Mouse (Mus musculus) midbrain, postnatal 0 days (tissue): ENCODE measurements around the gene Cmtm8. TPM values are rescaled to one million over a fixed set of nuclear protein-coding genes. Genes with fewer than 3 reads are reported as not detected.

Experiments used
- ATAC-seq: fragments of 200-750 bp; cut with Nextera tagmentation; 2 replicates; pipeline ENCODE4 v1.8.0; 2017; ENCODE audit warnings: moderate number of reproducible peaks, mild to moderate bottlenecking, moderate TSS enrichment, moderate library complexity; ENCODE audit not compliant: low FRiP score
- DNase-seq: peaks from one replicate; pipeline ENCODE4 v3.0.0-alpha.2; 2015; ENCODE audit warnings: low spot score
- H3K27ac ChIP-seq: fragments of 300-500 bp; sonication (generic); 2 replicates; pipeline ENCODE4 v1.5.1; 2014; ENCODE audit warnings: low read depth, mild to moderate bottlenecking, low read length, mixed read lengths
- H3K27me3 ChIP-seq: fragments of 300-500 bp; sonication (generic); 2 replicates; pipeline ENCODE4 v1.6.1; 2014; ENCODE audit warnings: low read length, control low read depth, mixed read lengths; ENCODE audit not compliant: insufficient read depth
- H3K36me3 ChIP-seq: fragments of 300-500 bp; sonication (generic); 2 replicates; pipeline ENCODE4 v1.6.1; 2014; ENCODE audit warnings: low read length, control low read depth, mixed read lengths; ENCODE audit not compliant: insufficient read depth
- H3K4me1 ChIP-seq: fragments of 300-500 bp; sonication (generic); 2 replicates; pipeline ENCODE4 v1.6.1; 2014; ENCODE audit warnings: mild to moderate bottlenecking, control low read depth, antibody characterized with exemption, low read length, mixed read lengths; ENCODE audit not compliant: insufficient read depth
- H3K4me2 ChIP-seq: fragments of 300-500 bp; sonication (generic); 2 replicates; pipeline ENCODE4 v1.6.1; 2014; ENCODE audit warnings: low read depth, mild to moderate bottlenecking, low read length, mixed read lengths; ENCODE audit not compliant: poor library complexity, severe bottlenecking
- H3K4me3 ChIP-seq: fragments of 300-500 bp; sonication (generic); 2 replicates; pipeline ENCODE4 v1.5.1; 2014; ENCODE audit warnings: low read depth, mild to moderate bottlenecking, low read length, moderate library complexity
- H3K9ac ChIP-seq: fragments of 300-500 bp; sonication (generic); replicated peaks from 2 replicates; pipeline ENCODE4 v1.6.1; 2014; ENCODE audit warnings: mild to moderate bottlenecking, low read length, moderate library complexity, mixed read lengths; ENCODE audit not compliant: poor library complexity, severe bottlenecking
- H3K9me3 ChIP-seq: fragments of 300-500 bp; sonication (generic); 2 replicates; pipeline ENCODE4 v1.6.1; 2016; ENCODE audit warnings: low read length, control low read depth
- CTCF ChIP-seq: IDR thresholded peaks from 2 replicates; pipeline ENCODE4 v1.5.1; 2016; ENCODE audit warnings: antibody characterized with exemption, mild to moderate bottlenecking
- WGBS: fragments of 180-500 bp; shearing (Covaris S2); extraction: QIAGEN DNeasy Blood & Tissue Kit; methylation state at CpG from one replicate; pipeline ENCODE4 v1.1.7; 2014; 5-methylcytosine and 5-hydroxymethylcytosine counted together
- polyA plus RNA-seq: library from polyadenylated mRNA; unstranded; fragments of >200 nt; fragmentation: Nextera tagmentation; extraction: Ambion mirVana; gene quantifications from 2 replicates; pipeline ENCODE4 v1.2.1, GENCODE M21; 2015
- total RNA-seq: library from RNA; depleted of rRNA; stranded (reverse); fragments of >200 nt; gene quantifications from 2 replicates; pipeline ENCODE4 v1.2.3, GENCODE M21; 2014

The Cmtm8 gene
- total and polyA plus RNA-seq, 2 experiments from 2014 or later, result 1.1 to 6.4 TPM

DNA sequence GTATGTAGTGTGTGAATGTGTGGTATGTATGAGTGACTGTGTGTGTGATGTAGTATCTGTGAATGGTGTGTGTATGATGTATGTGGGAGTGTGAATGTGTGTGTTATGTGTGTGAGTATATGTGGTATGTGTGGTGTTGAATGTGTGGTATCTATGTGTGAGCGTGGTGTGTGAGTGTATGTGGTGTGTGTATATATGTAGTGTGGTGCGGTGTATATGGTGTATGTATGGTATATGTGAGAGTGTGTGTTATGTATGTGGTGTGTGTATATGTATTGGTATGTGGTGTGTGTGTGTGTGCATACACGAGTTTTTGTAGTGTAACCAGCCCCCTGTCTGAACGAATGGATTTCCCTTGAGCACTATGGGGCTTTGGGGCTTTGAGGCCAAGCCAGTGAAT lies 41.6 kb upstream of the Cmtm8 start:
- no peaks in the 10 kb centered on the region for H3K36me3 ChIP-seq
- no peak overlapping the region for H3K27ac ChIP-seq
- ATAC-seq (no peak), DNase-seq (no peak)
- H3K4me1 ChIP-seq, result no peaks in the 10 kb centered on the region
- no peak for TF ChIP-seq CTCF
- WGBS, result 78% methylated on average over 4 of the region's 4 CpGs
- H3K9me3 ChIP-seq, result no peaks in the 10 kb centered on the region
- no peaks in the 10 kb centered on the region for H3K27me3 ChIP-seq
- no peak overlapping the region for H3K4me3 ChIP-seq
- H3K4me2 ChIP-seq, result no peak overlapping the region
- no peak overlapping the region for H3K9ac ChIP-seq

DNA sequence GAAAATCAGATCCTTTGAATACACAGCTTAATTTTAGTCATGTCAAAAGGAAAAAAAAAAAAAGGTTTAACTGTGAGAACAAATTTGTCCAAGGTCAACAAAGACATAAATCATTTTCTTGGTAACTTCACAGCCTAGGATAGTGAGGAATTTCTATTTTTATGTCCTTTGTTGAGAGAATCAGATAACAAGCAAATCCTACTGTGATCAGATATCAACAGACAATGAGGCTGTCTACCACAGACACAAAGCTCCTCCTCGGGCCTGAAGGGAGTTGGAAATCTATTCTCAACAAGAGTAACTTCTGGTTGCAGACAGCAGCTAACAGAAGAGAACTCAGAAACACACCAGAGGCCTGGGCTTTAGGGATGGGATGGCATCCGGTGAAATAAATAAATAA lies 38.0 kb upstream of the Cmtm8 start:
- Histone ChIP-seq H3K27me3 (no peaks in the 10 kb centered on the region), H3K4me2 (no peak overlapping the region), H3K27ac (no peak overlapping the region), H3K4me1 (no peaks in the 10 kb centered on the region), H3K36me3 (no peaks in the 10 kb centered on the region), H3K4me3 (no peak overlapping the region), H3K9me3 (no peaks in the 10 kb centered on the region), H3K9ac (no peak overlapping the region)
- DNase-seq (no peak), ATAC-seq (no peak)
- 62% methylated on average over 2 of the region's 2 CpGs for WGBS
- TF ChIP-seq CTCF, result no peak

DNA sequence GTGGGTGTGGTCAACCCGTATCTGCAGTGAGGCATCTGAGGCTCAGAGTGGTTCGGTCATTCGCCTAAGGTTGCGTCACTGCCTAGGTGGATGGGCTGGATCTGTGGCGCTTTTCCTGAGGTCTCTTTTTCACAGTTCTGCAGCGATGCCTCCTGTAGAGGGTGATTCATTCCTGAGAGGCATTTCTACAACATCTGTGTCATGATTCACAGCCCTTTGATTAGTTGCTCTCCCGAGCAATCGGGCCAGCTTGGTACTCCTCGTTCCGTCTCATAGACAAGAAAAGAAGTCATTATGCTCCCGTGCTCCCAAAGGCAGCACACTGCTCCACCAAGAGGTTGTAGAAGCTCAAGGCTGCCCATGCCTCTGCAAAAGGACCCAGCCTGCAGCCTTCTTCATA lies 11.4 kb upstream of the Cmtm8 start:
- ATAC-seq (no peak), DNase-seq (peak; percentile 30)
- Histone ChIP-seq H3K4me2 (no peak overlapping the region), H3K4me3 (no peak overlapping the region), H3K36me3 (no peaks in the 10 kb centered on the region), H3K27me3 (no peaks in the 10 kb centered on the region), H3K9me3 (no peaks in the 10 kb centered on the region), H3K9ac (no peak overlapping the region), H3K4me1 (no peaks in the 10 kb centered on the region), H3K27ac (no peak overlapping the region)
- no peak for TF ChIP-seq CTCF
- WGBS, result 78% methylated on average over 11 of the region's 11 CpGs

DNA sequence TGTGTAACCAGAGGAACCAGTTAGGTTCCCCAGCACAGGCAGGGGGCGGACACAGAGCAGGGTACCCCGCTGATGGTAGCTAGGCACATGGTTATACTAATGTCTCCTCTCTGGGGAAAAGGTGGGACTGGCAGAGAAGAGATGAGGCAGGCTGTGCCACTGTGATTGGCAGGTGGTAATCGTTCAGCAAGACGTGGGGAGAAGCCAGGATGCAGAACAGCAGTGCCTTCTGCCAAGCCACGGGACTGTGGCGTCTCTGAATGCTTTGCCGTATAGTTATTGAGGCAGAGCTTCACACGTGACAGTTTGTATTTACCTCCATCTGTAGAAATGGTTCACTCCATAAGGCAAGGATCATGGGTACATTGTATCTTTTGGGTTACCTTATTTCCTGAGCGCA lies 10.7 kb upstream of the Cmtm8 start:
- no peaks in the 10 kb centered on the region for H3K9me3 ChIP-seq
- no peaks in the 10 kb centered on the region for H3K27me3 ChIP-seq
- DNase-seq (peak; percentile 41), ATAC-seq (no peak)
- TF ChIP-seq CTCF, result no peak
- WGBS, result 71% methylated on average over 9 of the region's 9 CpGs
- H3K9ac ChIP-seq, result no peak overlapping the region
- H3K4me2 ChIP-seq, result no peak overlapping the region
- no peaks in the 10 kb centered on the region for H3K4me1 ChIP-seq
- no peaks in the 10 kb centered on the region for H3K36me3 ChIP-seq
- no peak overlapping the region for H3K4me3 ChIP-seq
- H3K27ac ChIP-seq, result no peak overlapping the region

DNA sequence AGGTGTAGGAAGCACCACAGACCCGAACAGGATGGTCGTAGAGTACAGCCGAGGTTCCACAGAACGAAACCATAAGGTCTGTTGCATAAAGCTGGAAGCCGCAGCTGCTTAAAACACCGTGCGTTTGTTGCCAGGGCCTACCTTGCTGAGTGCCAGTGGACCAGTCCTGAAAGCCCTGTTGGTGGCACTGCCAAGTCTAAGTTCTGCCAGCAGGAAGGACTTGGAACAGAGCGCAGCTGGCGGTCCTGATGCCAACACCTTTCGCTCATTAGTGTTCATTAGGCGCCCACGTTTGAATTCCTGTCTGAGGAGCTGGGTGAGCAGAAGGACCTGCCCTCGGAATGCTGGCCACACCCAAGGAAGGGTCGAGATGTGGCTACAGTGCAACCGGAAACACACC lies 9.4 kb upstream of the Cmtm8 start:
- H3K4me2 ChIP-seq, result no peak overlapping the region
- no peak for TF ChIP-seq CTCF
- H3K27ac ChIP-seq, result no peak overlapping the region
- no peak overlapping the region for H3K4me3 ChIP-seq
- H3K36me3 ChIP-seq, result no peaks in the 10 kb centered on the region
- H3K9ac ChIP-seq, result no peak overlapping the region
- H3K4me1 ChIP-seq, result no peaks in the 10 kb centered on the region
- ATAC-seq, result no peak
- H3K9me3 ChIP-seq, result no peaks in the 10 kb centered on the region
- no peaks in the 10 kb centered on the region for H3K27me3 ChIP-seq
- no peak for DNase-seq
- WGBS, result 85% methylated on average over 15 of the region's 15 CpGs

DNA sequence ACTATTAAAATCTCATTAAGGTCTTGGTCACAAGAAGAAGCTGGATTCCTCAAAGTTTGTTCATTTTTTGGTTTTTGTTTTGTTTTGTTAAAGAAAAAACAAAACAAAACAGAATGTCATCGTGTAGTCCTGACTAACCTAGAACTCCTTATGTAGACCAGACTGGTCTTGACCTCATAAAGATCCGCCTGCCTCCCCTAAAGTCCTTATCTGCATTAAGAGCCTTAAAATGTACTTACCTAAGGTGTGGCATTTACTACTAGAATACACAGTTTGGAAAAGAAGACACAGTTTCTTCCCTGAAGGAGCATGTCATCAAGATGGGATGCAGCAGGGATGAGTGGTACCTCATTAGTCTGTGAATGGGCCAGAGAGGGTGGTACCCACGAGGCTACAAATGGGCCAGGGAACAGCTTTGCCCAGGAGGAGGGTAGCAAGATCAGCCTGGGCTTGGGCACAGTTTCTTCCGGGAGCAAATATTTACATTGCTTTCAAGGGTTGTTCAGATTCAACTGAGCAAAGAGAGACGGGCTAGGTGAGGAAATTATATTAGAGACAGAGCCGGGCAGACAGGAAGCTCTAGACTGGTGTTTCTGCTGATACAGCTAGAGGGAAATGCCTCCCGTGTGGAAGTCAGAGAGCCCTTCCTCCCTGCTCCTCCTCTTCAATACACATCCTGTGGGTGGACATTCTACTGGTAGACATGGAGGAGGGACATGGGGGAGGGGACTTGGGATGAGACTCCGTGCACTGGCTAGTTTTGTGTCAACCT lies 7.6 kb upstream of the Cmtm8 start:
- ATAC-seq (no peak), DNase-seq (no peak)
- Histone ChIP-seq H3K27ac (no peak overlapping the region), H3K27me3 (no peaks in the 10 kb centered on the region), H3K36me3 (no peaks in the 10 kb centered on the region), H3K9ac (no peak overlapping the region), H3K4me1 (no peaks in the 10 kb centered on the region), H3K4me2 (no peak overlapping the region), H3K4me3 (no peak overlapping the region), H3K9me3 (no peaks in the 10 kb centered on the region)
- WGBS, result 76% methylated on average over 8 of the region's 8 CpGs
- TF ChIP-seq CTCF, result no peak
